Mouse (Mus musculus) heart, embryonic 11.5 days (tissue): ENCODE results near the gene Cd46. TPM values are rescaled to one million over a fixed set of nuclear protein-coding genes. Genes with fewer than 3 reads are reported as not detected.

Experiments
- microRNA counts: library from miRNA; unstranded; fragments of <30 nt; microRNA quantifications from one replicate; lab custom pipeline; 2015
- microRNA-seq: library from miRNA; unstranded; fragments of <30 nt; microRNA quantifications from one replicate; pipeline ENCODE4, GENCODE M21; 2016; ENCODE audit warnings: borderline number of aligned reads
- polyA plus RNA-seq: library from polyadenylated mRNA; unstranded; fragments of >200 nt; fragmentation: Nextera tagmentation; extraction: Ambion mirVana; gene quantifications from 2 replicates; pipeline ENCODE4 v1.2.1, GENCODE M21; 2014

The Cd46 gene
- polyA plus RNA-seq, 1 experiment from 2014 or later = 0.47 TPM

MicroRNAs within 50 kb of the gene (microRNA counts, 519-probe panel; counts per million panel counts)
- microRNA mmu-miR-29b (lab: Ali Mortazavi, UCI) (4,392 counts per million, percentile 36 among the panel's probes with 10 or more counts), microRNA mmu-miR-29c (lab: Ali Mortazavi, UCI) (5,316 counts per million, percentile 58 among the panel's probes with 10 or more counts)

Small RNA genes within 50 kb of the gene (microRNA-seq; reads per million reads assigned to microRNA genes)
- gene Mir29b-2 (2.2 reads per million, percentile 26 among the genes with 10 or more reads in this experiment), gene Mir29c (181 reads per million, percentile 69 among the genes with 10 or more reads in this experiment)

Other genes starting within 250 kb of the Cd46 start
- gene Cd34, start 153.4 kb downstream of the Cd46 start, polyA plus RNA-seq = 70.4 and 85.1 TPM in 2 replicates
- gene Cr1l, start 39.3 kb upstream of the Cd46 start, polyA plus RNA-seq = 57.1 and 63.6 TPM in 2 replicates
- gene Cr2, start 84.5 kb upstream of the Cd46 start, polyA plus RNA-seq = 0.09 and 0.25 TPM in 2 replicates